Mouse (Mus musculus) myocyte (in vitro differentiated cells): ENCODE measurements at regions not wholly inside any gene's neighbourhood (a gene's known extent, or its start where the extent isn't known, plus 50 kb on each side); places are given as distances from the start of the nearest gene placed in this dataset.

ENCODE experiments used
- H3K27me3 ChIP-seq: one replicate; pipeline ENCODE4 v1.6.1; 2011; ENCODE audit not compliant: control insufficient read depth, insufficient read depth, insufficient read length
- H3K36me3 ChIP-seq: one replicate; pipeline ENCODE4 v1.6.1; 2011; ENCODE audit not compliant: control insufficient read depth, insufficient read depth
- H3K4me2 ChIP-seq: one replicate; pipeline ENCODE4 v1.6.1; 2011; ENCODE audit warnings: low read depth, control low read depth
- H3K4me3 ChIP-seq: one replicate; pipeline ENCODE4 v1.5.1; 2011; ENCODE audit warnings: mild to moderate bottlenecking, control low read depth, moderate library complexity
- H3K79me2 ChIP-seq: one replicate; pipeline ENCODE4 v1.6.1; 2011; ENCODE audit not compliant: control insufficient read depth, insufficient read depth
- H3ac ChIP-seq: one replicate; pipeline ENCODE4 v1.6.1; 2011; ENCODE audit not compliant: control insufficient read depth, insufficient read length
- CEBPB ChIP-seq: IDR thresholded peaks from 2 replicates; pipeline ENCODE4 v1.6.1; 2011; ENCODE audit warnings: mild to moderate bottlenecking, moderate library complexity; ENCODE audit not compliant: poor library complexity, insufficient read depth, severe bottlenecking
- E2F4 ChIP-seq: IDR thresholded peaks from one replicate; pipeline ENCODE4 v1.6.1; 2011; ENCODE audit warnings: mild to moderate bottlenecking, control low read depth, moderate library complexity; ENCODE audit not compliant: insufficient read depth
- MAX ChIP-seq: IDR thresholded peaks from one replicate; pipeline ENCODE4 v1.6.1; 2011; ENCODE audit warnings: low read depth, mild to moderate bottlenecking, control low read depth
- POLR2AphosphoS2 ChIP-seq: IDR thresholded peaks from one replicate; pipeline ENCODE4 v1.6.1; 2011; ENCODE audit warnings: low read depth, control low read depth; ENCODE audit not compliant: insufficient read length
- SRF ChIP-seq: IDR thresholded peaks from one replicate; pipeline ENCODE4 v1.6.1; 2011; ENCODE audit warnings: low read depth; ENCODE audit not compliant: control insufficient read depth, insufficient read length
- TCF12 ChIP-seq: IDR thresholded peaks from one replicate; pipeline ENCODE4 v1.6.1; 2011; ENCODE audit warnings: mild to moderate bottlenecking, control low read depth; ENCODE audit not compliant: poor library complexity, insufficient read depth, severe bottlenecking
- TCF3 ChIP-seq: IDR thresholded peaks from one replicate; pipeline ENCODE4 v1.6.1; 2011; ENCODE audit warnings: low read depth, control low read depth; ENCODE audit not compliant: insufficient read length

DNA sequence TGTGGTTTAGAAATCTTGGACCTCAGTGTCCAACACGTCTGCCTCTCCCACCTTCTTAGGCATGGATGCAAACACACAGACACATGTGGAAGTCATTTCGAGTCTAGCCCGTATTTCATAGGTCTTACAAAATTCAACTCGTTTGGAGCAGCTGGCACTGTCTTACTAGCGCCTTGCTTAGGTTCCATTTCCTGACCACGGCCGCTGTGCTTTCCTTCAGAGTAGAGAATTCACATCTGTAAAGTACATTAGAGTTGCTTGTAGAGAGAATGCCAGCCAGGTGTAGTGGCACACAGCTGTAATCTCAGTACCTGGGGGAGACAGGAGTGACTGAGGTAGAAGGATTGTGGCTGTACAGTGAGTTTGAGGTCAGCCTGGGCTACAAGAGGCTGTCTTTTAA is 346.6 kb downstream of the Zfp706 start:
- no peaks in the 10 kb centered on the region for H3K79me2 ChIP-seq
- TF ChIP-seq SRF (no peak), TCF12 (no peak), CEBPB (no peak), E2F4 (no peak), POLR2AphosphoS2 (no peak), TCF3 (no peak), MAX (no peak)
- H3K4me3 ChIP-seq, result no peak overlapping the region
- H3ac ChIP-seq, result no peak overlapping the region
- peaks cover 12% of the 10 kb centered on the region for H3K27me3 ChIP-seq
- no peak overlapping the region for H3K4me2 ChIP-seq
- no peaks in the 10 kb centered on the region for H3K36me3 ChIP-seq
